Mouse (Mus musculus) cerebellum, adult 2 months (tissue): ENCODE results near the gene Apol7a.

ENCODE experiments used
- CTCF ChIP-seq: fragments of 200-500 bp; IDR thresholded peaks from 2 replicates; pipeline ENCODE4 v1.5.1; 2011; ENCODE audit warnings: low read depth, mild to moderate bottlenecking, control low read depth, low read length, moderate library complexity, borderline replicate concordance; ENCODE audit not compliant: insufficient read depth
- POLR2A ChIP-seq: fragments of 200-500 bp; IDR thresholded peaks from 2 replicates; pipeline ENCODE4 v1.6.1; 2011; ENCODE audit warnings: low read length, control low read depth, borderline replicate concordance; ENCODE audit not compliant: insufficient read depth

- TF ChIP-seq CTCF (no peak), POLR2A (no peak)
Observed at GRCm38 (mm10) chr15:77387462-77387861, 11.4 kb downstream of the Apol7a start.
